Mouse (Mus musculus): ENCODE measurements around the gene Med15.
"Not testable (repeated sequence)": the region's sequence is repeated elsewhere in the genome, so short reads cannot be mapped to it uniquely, and the experiment has no call there.

Med15 gene

DNA sequence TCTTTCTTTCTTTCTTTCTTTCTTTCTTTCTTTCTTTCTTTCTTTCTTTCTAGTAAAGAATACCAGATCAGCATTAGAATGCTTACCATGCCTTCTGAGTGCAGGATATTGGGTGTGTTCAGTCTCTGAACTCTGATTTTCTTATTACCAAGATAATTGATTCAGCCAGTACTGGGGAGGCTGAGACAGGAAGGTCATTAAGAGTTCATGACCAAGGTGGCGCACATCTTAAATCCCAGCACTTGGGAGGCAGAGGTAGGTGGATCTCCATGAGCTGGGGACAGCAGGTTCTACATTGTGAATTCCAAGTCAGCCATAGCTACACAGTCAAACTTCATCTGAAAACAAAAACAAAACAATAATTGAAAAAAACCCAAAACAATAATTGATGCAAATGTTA lies 110.8 kb downstream of the Med15 start:
- intact Hi-C loops (cut with DNase I), result no loop called here

DNA sequence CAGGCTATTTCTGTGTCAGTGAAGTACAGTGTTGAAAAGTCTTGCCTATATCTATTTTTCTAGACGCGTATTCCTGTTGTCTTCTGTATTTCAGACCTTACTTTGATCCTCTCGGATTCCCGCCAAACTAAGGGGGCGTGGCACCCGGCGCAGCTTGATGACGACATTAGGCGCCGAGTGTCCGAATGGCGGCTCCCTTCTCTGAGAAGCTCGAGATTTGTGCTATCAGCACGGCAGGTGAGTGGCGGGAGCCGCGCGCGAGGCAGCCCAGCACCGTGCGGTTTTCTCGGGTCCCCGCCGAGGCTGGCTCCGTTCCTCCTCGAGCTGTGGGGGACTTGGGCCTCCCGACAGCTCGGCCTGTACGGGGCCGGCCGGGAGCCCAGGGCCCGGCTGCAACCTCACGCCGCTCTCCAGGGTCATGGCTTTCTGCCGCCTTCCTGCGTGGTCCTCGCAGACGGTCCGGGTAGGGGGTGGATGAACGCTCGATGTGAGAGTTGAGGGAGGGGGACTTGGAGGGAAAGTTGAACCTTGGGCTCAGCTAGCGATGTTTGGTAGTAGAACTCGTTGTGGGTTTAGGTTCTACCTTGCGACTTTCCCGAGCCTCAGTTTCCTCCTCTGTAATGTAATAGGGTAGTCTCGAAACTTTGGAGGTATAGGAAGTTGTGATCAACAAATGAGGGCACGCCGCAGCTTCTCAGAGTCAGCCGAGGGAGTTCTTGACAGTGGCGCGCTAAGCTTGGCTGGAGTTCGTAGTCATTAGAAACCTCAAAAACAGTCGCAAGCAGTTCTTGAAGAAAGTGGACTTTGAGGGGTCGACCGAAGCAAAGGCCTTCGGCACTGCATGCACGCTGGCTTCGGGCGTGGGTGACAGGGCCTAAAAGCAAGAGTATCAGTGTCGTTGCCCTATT lies 113.2 kb downstream of the Med15 start, which contains the start of gene Smpd4:
TSS of gene Smpd4 (plus strand) at position 157 of the 908 bp plus-strand sequence.
- intact Hi-C loops (cut with DNase I), result no loop called here

DNA sequence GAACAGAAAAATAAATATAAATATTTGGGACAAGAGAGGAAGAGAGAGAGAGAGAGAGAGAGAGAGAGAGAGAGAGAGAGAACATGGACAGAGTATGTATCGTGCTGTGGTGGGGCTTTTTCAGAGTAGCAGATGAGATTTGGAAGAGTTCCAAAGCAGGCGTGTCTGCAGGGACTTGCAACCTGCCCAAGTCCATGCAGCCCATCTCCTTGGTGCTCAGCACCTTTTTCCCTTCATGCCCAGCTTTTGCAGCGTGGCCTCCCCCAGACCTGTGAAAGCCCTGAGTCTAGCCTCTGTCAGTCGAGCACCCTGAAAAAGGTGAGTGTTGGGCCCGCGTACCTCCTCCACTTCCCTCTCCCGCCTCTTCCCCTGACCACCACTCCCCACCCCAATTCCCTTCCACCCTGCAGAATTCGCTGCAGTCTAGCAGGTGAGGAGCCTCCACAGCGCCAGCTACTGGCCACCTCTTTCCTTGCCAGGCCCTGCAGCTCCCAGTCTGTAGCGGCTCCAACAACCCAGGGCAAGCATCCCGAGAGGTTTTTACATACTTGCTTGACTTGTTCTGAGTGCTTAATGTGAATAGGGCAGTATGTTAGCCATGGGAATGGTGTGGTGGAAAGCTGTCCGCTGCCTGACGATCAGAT lies 114.6 kb downstream of the Med15 start:
- intact Hi-C loops (cut with DNase I), result loop anchor here (2.0 kb wide), 1 partner anchor 59 kb away; no protein-coding TSS in a partner anchor

DNA sequence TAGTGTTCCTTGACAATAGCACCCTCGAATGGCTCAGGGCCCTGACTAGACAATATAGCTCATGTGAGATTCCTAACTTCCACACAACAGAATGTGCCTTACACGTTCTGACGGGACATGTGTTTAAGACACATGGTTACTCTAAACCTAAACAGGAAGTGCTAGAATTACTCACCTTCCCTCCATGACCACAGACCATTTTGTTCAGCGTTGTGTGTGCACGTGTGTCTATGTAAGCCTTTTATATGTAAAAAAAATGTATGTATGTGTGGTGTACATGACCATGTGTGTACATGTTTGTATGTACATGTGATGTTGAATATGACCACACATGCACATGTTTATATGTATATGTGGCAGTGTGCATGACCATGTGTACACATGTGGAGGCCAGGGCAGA lies 116.5 kb downstream of the Med15 start:
- intact Hi-C loops (cut with DNase I), result loop anchor here (2.0 kb wide), 1 partner anchor 57 kb away; no protein-coding TSS in a partner anchor

GRCm38 (mm10) chr16:17614740-17615139 lies 118.0 kb downstream of the Med15 start:
- intact Hi-C loops (cut with DNase I), result not testable (repeated sequence)

GRCm38 (mm10) chr16:17611383-17611782 lies 121.3 kb downstream of the Med15 start:
- intact Hi-C loops (cut with DNase I), result no loop called here

DNA sequence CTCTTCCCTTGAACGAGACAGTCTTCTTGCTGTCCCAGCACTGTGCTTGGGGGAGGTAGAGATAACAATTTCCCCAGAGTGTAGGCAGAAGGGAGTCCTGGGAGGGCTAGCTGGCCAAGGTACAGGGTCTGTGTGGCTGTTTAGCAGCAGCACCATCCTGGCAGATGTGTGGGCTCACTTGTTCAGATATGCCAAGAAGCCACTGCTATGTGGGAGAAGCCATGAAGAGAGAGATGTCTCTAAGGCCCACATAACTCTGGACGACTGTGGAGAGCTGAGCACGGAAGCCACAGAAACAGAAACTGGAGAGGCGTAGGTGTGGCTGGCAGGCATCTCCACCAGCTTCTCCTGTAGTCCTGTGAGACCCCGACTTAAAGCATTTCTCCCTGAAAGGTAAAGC lies 127.0 kb downstream of the Med15 start:
- intact Hi-C loops (cut with DNase I), result no loop called here

DNA sequence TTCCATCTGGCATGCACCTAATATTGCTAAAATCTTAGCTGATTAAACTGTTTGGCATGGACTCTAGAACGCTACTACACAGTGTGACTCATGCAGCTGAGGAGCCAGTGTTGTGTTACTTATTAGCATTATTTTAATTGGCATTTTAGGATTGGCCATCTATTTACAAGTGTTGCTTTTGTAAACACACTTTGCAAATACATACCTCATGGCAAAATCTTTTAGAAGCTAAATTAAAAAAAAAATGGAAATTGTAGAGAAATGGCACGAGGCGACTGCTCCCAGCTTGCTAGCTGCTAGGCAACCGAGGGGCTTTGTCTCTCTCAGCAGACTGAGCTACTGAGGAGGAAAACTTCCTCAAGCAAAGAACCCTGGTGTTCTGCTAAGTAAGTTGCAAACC lies 127.8 kb downstream of the Med15 start:
- intact Hi-C loops (cut with DNase I), result loop anchor here (5.0 kb wide), 1 partner anchor 48 kb away; no protein-coding TSS in a partner anchor

Data from adrenal gland (tissue).